Mouse (Mus musculus) forebrain, embryonic 16.5 days (tissue): ENCODE data around the gene Rps3. TPM values are rescaled to one million over a fixed set of nuclear protein-coding genes. Genes with fewer than 3 reads are reported as not detected.

Experiments used
- ATAC-seq: fragments of 200-750 bp; cut with Nextera tagmentation; 2 replicates; pipeline ENCODE4 v1.8.0; 2017; ENCODE audit warnings: mild to moderate bottlenecking, moderate library complexity
- H3K27ac ChIP-seq: fragments of 300-500 bp; sonication (generic); 2 replicates; pipeline ENCODE4 v1.5.1; 2014; ENCODE audit warnings: low read length, control low read depth
- H3K27me3 ChIP-seq: fragments of 300-500 bp; sonication (generic); replicated peaks from 2 replicates; pipeline ENCODE4 v1.6.1; 2014; ENCODE audit warnings: low read length; ENCODE audit not compliant: control insufficient read depth, insufficient read depth
- H3K36me3 ChIP-seq: fragments of 300-500 bp; sonication (generic); 2 replicates; pipeline ENCODE4 v1.6.1; 2014; ENCODE audit not compliant: control insufficient read depth, insufficient read depth
- H3K4me1 ChIP-seq: fragments of 300-500 bp; sonication (generic); replicated peaks from 2 replicates; pipeline ENCODE4 v1.6.1; 2014; ENCODE audit warnings: low read length; ENCODE audit not compliant: control insufficient read depth, insufficient read depth
- H3K4me2 ChIP-seq: fragments of 300-500 bp; sonication (generic); 2 replicates; pipeline ENCODE4 v1.6.1; 2014; ENCODE audit warnings: mild to moderate bottlenecking, low read length, control low read depth
- H3K4me3 ChIP-seq: fragments of 300-500 bp; sonication (generic); replicated peaks from 2 replicates; pipeline ENCODE4 v1.5.1; 2014; ENCODE audit warnings: mild to moderate bottlenecking, low read length, control low read depth
- H3K9ac ChIP-seq: fragments of 300-500 bp; sonication (generic); replicated peaks from 2 replicates; pipeline ENCODE4 v1.6.1; 2014; ENCODE audit warnings: low read depth, low read length, control low read depth
- H3K9me3 ChIP-seq: fragments of 300-500 bp; sonication (generic); 2 replicates; pipeline ENCODE4 v1.6.1; 2016; ENCODE audit warnings: low read length; ENCODE audit not compliant: control insufficient read depth
- WGBS: fragments of 180-500 bp; shearing (Covaris S2); extraction: QIAGEN DNeasy Blood & Tissue Kit; methylation state at CpG from one replicate; pipeline ENCODE4 v1.1.7; 2014; 5-methylcytosine and 5-hydroxymethylcytosine counted together
- polyA plus RNA-seq: library from polyadenylated mRNA; unstranded; fragments of >200 nt; fragmentation: Nextera tagmentation; extraction: Ambion mirVana; gene quantifications from 2 replicates; pipeline ENCODE4 v1.2.1, GENCODE M21; 2015

Rps3 gene
- polyA plus RNA-seq, 1 experiment from 2014 or later: 503 TPM

- Histone ChIP-seq H3K4me3 (no peak overlapping the region), H3K9ac (no peak overlapping the region), H3K4me1 (peaks cover 18% of the 10 kb centered on the region), H3K9me3 (no peaks in the 10 kb centered on the region), H3K27me3 (no peaks in the 10 kb centered on the region), H3K36me3 (no peaks in the 10 kb centered on the region), H3K27ac (peak overlapping the region; percentile 74), H3K4me2 (no peak overlapping the region)
- WGBS: 13% methylated on average over 3 of the region's 3 CpGs
- peak; percentile 62 for ATAC-seq
These were observed 33.8 kb downstream of the Rps3 start for GRCm38 (mm10) chr7:99449751-99450150.

DNA sequence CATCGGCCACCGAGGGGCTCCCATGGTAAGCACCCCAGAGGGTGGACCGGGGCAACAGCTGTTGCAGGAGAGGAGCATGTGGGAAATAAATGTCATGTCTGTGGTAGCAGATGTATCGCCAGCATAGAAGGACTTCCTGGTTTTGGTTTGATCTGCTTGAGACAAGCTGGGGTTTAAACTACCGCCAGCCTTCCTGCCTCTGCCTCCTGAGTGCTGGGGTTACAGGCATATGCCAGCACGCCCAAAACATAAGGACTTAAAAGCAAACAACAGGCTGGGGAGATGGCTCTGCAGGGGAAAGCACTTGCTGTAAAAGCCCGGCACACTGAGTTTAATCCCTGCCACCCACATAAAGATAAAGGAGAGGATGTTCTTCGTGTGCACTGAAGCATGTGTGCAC, 34.5 kb downstream of the Rps3 start:
- H3K27ac ChIP-seq: peak overlapping the region; percentile 74
- 58% methylated on average over 8 of the region's 8 CpGs for WGBS
- ATAC-seq: peak; percentile 23; the same call in 1 of the 2 replicates
- no peak overlapping the region for H3K9ac ChIP-seq
- no peaks in the 10 kb centered on the region for H3K27me3 ChIP-seq
- no peaks in the 10 kb centered on the region for H3K9me3 ChIP-seq
- H3K4me3 ChIP-seq: no peak overlapping the region
- peaks cover 18% of the 10 kb centered on the region for H3K4me1 ChIP-seq
- H3K36me3 ChIP-seq: no peaks in the 10 kb centered on the region
- no peak overlapping the region for H3K4me2 ChIP-seq

DNA sequence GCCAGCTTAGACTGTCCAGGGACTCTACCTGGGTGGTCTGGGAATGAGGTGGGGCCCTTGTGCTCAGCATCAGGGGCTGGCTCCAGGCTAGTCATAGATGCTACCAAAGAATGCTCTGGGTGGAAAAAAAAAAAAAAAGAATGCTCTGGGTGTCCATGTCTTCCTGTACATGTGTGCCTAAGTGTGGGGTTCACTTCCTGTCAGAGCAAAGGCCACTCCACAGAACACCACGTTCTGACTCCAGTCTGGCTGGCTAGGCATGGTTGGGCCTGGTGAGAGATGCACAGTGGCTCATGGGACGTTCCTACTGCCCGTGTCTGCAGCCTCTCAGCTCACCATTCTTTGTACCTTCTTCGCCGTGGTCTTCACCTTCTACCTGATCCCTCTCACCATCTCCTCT, 34.9 kb downstream of the Rps3 start:
- Histone ChIP-seq H3K36me3 (no peaks in the 10 kb centered on the region), H3K9ac (no peak overlapping the region), H3K27me3 (no peaks in the 10 kb centered on the region), H3K27ac (no peak overlapping the region; the same call in 1 of the 2 replicates), H3K9me3 (no peaks in the 10 kb centered on the region), H3K4me3 (no peak overlapping the region), H3K4me2 (no peak overlapping the region), H3K4me1 (peaks cover 18% of the 10 kb centered on the region)
- WGBS: 79% methylated on average over 5 of the region's 5 CpGs
- ATAC-seq: no peak

GRCm38 (mm10) chr7:99447323-99447722, 36.2 kb downstream of the Rps3 start:
- no peaks in the 10 kb centered on the region for H3K36me3 ChIP-seq
- H3K27ac ChIP-seq: no peak overlapping the region
- H3K9ac ChIP-seq: no peak overlapping the region
- no peaks in the 10 kb centered on the region for H3K27me3 ChIP-seq
- H3K9me3 ChIP-seq: no peaks in the 10 kb centered on the region
- no peak overlapping the region for H3K4me3 ChIP-seq
- ATAC-seq: no peak
- H3K4me1 ChIP-seq: peaks cover 18% of the 10 kb centered on the region
- 44% methylated on average over 5 of the region's 5 CpGs for WGBS
- no peak overlapping the region for H3K4me2 ChIP-seq

DNA sequence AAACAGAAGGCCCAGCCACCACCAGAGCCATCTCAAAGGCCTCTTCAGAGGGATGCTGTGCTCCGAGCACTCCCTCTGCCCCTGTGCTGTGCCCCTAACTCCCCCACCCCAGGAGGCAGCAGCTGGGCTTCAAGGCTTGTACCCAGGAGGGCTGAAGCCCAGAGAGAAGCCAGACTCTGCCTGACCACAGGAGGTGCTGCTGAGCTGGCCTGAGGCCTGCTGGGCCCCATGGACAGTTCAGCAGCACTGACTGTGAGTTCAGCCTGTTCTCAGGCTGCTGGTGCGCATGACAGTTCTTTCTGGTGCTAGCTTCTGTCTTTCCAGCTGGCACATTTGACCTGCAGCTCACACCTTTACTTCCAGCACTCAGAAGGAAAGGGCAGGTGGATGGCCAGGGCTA, 37.7 kb downstream of the Rps3 start:
- H3K27me3 ChIP-seq: no peaks in the 10 kb centered on the region
- ATAC-seq: no peak
- H3K36me3 ChIP-seq: no peaks in the 10 kb centered on the region
- no peak overlapping the region for H3K4me3 ChIP-seq
- WGBS: 65% methylated on average over 2 of the region's 2 CpGs
- no peak overlapping the region for H3K9ac ChIP-seq
- no peaks in the 10 kb centered on the region for H3K9me3 ChIP-seq
- H3K4me2 ChIP-seq: no peak overlapping the region
- peaks cover 23% of the 10 kb centered on the region for H3K4me1 ChIP-seq
- H3K27ac ChIP-seq: no peak overlapping the region

- no peak overlapping the region for H3K4me3 ChIP-seq
- H3K27ac ChIP-seq: no peak overlapping the region
- no peak overlapping the region for H3K9ac ChIP-seq
- peaks cover 7% of the 10 kb centered on the region; the same call in 1 of the 2 replicates for H3K4me1 ChIP-seq
- 68% methylated on average over 6 of the region's 6 CpGs for WGBS
- no peaks in the 10 kb centered on the region for H3K27me3 ChIP-seq
- no peaks in the 10 kb centered on the region for H3K9me3 ChIP-seq
- no peak for ATAC-seq
- H3K36me3 ChIP-seq: no peaks in the 10 kb centered on the region
- H3K4me2 ChIP-seq: no peak overlapping the region
These were observed 39.5 kb downstream of the Rps3 start for GRCm38 (mm10) chr7:99444012-99444411.

DNA sequence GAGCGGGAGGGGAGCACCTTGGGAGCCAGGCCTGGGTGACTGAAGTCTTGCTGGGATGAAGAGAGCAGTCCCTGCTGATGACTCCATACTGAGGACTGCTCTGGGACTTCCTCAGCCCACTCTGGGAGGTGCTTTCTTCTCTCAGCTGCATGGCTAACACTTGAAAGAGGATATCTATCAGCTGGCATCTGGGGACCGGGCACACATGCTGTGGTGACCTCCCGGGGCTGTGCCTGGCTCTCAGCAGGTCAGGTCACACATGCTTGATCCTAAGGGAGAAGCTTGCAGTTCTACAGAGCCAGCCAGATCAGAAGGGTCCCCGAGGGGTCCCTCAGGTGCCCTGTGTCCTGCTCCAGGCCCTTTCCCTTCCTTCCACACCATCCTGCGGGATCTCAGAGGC, 40.4 kb downstream of the Rps3 start:
- WGBS: 73% methylated on average over 5 of the region's 5 CpGs
- H3K27me3 ChIP-seq: no peaks in the 10 kb centered on the region
- no peak overlapping the region for H3K4me2 ChIP-seq
- H3K9ac ChIP-seq: no peak overlapping the region
- no peaks in the 10 kb centered on the region for H3K9me3 ChIP-seq
- no peak overlapping the region for H3K27ac ChIP-seq
- H3K4me1 ChIP-seq: peaks cover 5% of the 10 kb centered on the region; the same call in 1 of the 2 replicates
- H3K36me3 ChIP-seq: no peaks in the 10 kb centered on the region
- ATAC-seq: no peak
- no peak overlapping the region for H3K4me3 ChIP-seq

GRCm38 (mm10) chr7:99441534-99442072, 41.9 kb downstream of the Rps3 start:
- Histone ChIP-seq H3K27me3 (no peaks in the 10 kb centered on the region), H3K27ac (no peak overlapping the region), H3K9me3 (no peaks in the 10 kb centered on the region), H3K4me3 (no peak overlapping the region), H3K4me2 (no peak overlapping the region), H3K9ac (no peak overlapping the region), H3K36me3 (no peaks in the 10 kb centered on the region), H3K4me1 (peaks cover 5% of the 10 kb centered on the region; the same call in 1 of the 2 replicates)
- WGBS: 22% methylated on average over 6 of the region's 6 CpGs
- peak; percentile 24; the same call in 1 of the 2 replicates for ATAC-seq

DNA sequence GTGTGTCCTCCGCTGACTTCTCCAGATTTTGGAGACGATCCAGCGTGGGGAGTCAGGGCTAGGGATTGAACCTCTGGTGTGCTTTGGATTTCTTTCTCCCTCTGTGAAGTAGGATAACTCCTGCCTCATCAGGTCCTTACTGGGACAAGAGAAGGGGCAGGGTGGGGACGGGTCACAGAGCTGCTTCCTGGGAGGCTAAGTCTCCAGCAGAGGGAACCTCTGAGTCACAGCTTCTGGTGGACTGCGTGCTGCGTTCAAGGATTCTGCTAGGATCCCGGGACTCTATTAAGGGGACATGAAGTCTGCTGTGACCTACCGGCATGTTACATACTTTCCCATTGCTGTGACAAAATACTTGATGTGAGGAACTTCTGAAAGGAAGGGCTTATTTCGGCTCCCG, 44.7 kb downstream of the Rps3 start:
- Histone ChIP-seq H3K36me3 (no peaks in the 10 kb centered on the region), H3K9ac (no peak overlapping the region), H3K27ac (no peak overlapping the region), H3K4me2 (no peak overlapping the region), H3K27me3 (no peaks in the 10 kb centered on the region), H3K4me3 (no peak overlapping the region), H3K9me3 (no peaks in the 10 kb centered on the region), H3K4me1 (peaks cover 5% of the 10 kb centered on the region; the same call in 1 of the 2 replicates)
- ATAC-seq: no peak
- 68% methylated on average over 10 of the region's 10 CpGs for WGBS

- Histone ChIP-seq H3K9ac (no peak overlapping the region), H3K27ac (no peak overlapping the region), H3K9me3 (no peaks in the 10 kb centered on the region), H3K4me2 (no peak overlapping the region), H3K4me1 (peaks cover 15% of the 10 kb centered on the region), H3K36me3 (no peaks in the 10 kb centered on the region), H3K27me3 (no peaks in the 10 kb centered on the region), H3K4me3 (no peak overlapping the region)
- ATAC-seq: no peak
- 17% methylated on average over 4 of the region's 4 CpGs for WGBS
These were observed 47.0 kb downstream of the Rps3 start for GRCm38 (mm10) chr7:99436530-99436929.
